Mouse (Mus musculus) megakaryocyte progenitor cell, adult 5-6 weeks (primary cell): Measurements from ENCODE around the gene Fam89b. TPM values are rescaled to one million over a fixed set of nuclear protein-coding genes. Genes with fewer than 3 reads are reported as not detected.
A peak's percentile ranks its signal among the peaks of the same experiment; 100 is the strongest.

Experiments used
- ATAC-seq: replicated peaks from 2 replicates; pipeline ENCODE4 v1.8.0; 2016; ENCODE audit warnings: mild to moderate bottlenecking, moderate TSS enrichment, inconsistent platforms; ENCODE audit not compliant: poor library complexity
- total RNA-seq, 2 experiments: library from RNA; stranded (forward) in 1 of 2; stranded (reverse) in 1 of 2; fragments of 157-497, 149-512 nt in 1 of 2; fragments of 200-1000 nt in 1 of 2; gene quantifications; 2 replicates each; pipeline versions ENCODE4 v1.2.3 to v1.2.4; 2015 to 2017

The Fam89b gene
- 40.5 and 42.3 TPM in 2 replicates for total RNA-seq (2015)
- total RNA-seq (2017) = 20.3 and 22.9 TPM in 2 replicates

DNA sequence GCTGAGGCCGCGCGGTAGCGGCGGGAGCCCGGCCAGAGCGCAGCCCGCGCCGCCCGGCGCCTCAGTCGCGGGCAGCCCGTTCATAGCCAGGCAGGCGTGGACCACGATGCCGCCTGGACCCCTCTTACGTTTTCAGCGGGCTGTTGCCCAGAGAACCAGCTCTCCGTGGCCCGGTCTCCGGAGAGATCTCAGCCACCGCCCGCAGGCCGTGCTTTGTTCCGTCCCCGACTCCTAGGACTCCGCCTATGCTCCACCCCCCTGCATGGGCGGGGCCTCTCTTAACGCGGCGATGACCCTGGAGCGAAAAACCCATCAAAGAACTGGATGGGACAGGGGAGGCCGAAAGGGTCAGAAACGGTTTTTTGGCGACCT, at the start of gene Fam89b:
TSS of gene Fam89b (minus strand) at position 210 of the 372 bp plus-strand sequence.
- peak; percentile 32 for ATAC-seq

DNA sequence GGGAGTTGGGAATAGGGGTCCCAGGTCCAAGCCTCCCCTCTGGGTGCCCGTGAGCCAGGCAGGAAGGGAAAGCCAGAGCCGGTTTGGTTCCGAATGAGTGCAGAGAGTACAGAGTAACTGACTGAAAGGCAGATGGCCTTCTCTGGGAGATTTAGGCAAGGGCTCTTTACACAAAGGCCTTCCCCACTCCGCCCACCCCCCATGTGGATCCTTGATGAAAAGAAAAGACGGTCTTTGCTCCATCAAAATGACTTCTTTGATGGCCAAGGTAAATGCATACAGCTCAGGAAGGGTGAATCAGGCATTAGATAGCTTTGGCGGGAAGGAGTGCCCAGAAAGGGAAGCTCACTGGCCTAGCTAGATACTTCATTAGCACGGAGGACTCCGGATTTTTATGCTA, 48.9 kb upstream of the Fam89b start:
- no peak for ATAC-seq

DNA sequence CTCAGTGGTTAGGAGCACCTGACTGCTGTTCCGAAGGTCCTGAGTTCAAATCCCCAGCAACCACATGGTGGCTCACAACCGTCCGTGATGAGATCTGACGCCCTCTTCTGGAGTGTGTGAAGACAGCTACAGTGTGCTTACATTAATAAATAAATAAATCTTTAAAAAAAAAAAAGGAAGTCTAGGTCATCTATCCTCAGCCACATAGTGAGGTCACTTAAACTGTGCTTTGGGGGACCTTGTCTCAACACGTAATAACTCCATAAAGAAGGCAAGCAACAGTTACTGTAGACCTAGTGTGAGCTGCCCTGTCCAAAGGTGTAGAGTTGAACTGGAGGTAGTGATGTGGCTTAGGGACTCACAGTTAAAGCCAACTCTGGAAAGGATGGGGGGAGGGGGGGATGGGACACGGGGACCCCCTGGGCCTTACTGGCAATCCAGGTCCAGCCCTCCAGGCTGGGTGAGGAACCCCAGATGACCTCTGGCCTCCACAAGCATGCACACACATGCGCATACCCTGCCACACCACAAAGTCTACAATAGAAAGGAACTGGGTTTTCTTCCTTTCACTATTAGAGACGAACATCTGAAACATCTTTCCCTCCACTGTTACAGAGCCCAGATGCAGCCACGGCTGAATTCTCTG, 48.1 kb upstream of the Fam89b start:
- ATAC-seq = no peak

DNA sequence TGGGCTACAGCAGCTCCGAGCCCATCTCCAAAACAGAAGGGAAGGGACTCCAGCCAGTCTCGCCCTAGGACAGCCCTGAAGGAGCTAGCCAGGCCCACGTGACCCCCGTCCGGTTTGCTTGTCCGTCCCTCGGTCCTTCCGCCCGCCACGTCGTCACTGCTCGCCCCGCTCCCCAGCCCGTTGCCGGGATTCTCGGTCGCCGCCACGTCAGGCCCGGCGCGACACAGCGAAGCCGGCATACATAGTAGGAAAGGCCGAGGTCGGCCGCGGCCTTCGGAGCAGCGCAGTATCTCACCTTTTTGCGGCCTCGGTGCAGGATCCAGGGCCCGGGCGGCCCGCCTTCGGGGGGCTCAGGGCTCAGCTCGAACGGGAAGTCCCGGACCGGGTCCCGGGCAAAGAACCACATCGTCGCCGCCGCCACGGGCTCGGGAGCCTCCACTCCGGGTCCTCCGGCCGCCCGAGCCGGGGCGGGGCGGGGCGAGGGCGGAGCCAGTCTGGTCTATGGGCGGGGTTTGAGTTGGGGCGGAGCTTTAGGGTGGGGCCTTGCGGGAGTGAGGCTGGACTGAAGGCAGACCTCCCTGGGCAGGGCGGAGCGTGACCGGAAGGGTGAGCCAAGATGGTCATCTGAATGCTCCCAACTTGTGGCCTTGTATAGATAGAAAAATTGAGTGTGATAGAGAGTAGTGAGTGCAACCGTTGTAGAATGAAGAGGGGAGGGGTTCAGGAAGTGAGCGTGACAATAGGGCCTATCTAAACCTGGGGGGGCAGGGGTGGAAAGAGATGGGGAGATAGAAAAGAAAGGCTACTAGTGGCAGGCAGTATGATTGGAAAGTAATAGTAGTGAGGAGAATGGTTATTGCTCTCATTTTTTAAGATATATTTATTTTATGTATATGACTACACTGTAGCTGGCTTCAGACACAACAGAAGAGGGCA, 41.7 kb upstream of the Fam89b start, which contains the start of gene Scyl1:
TSS of gene Scyl1 (minus strand) at position 495 of the 936 bp plus-strand sequence.
- peak; percentile 99 for ATAC-seq

DNA sequence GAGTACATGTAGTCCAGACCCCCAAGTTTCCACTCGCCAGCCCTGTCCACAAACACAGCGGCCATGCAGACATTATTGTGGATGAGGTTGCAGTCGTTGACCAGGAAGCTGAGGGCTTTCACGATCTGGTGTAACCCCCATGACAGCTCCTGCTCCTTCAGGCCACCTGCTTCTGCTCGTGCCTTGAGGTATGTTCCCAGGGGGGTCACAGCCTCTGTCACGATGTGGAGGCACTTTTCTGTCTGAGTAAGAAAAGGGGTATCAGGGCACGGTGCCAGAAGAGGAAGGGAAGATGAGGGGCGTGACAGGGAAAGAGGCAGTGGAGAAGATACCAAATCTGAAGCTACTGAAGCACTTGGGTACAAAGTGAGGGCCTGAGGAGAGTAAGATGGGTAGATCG, 40.9 kb upstream of the Fam89b start:
- ATAC-seq = no peak

DNA sequence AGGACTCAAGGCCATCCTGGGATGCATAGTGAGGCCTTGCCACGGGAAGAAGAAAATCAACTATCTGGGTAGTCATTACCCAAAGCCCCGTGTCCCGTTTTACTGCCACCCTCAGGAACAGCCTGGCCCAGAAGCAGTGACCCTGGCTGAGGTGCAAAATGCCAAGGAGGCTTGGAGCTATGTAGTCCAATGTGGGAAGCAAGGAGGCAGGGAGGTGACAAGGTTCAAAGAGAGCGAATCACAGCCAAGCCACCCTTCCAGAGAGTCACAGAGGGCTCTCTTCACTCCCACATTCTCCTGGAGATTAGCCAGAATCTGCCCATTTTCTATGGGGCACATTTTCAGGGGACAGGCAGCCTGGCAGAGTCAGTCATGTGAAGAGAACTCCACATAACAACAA, 37.8 kb upstream of the Fam89b start:
- ATAC-seq = no peak

DNA sequence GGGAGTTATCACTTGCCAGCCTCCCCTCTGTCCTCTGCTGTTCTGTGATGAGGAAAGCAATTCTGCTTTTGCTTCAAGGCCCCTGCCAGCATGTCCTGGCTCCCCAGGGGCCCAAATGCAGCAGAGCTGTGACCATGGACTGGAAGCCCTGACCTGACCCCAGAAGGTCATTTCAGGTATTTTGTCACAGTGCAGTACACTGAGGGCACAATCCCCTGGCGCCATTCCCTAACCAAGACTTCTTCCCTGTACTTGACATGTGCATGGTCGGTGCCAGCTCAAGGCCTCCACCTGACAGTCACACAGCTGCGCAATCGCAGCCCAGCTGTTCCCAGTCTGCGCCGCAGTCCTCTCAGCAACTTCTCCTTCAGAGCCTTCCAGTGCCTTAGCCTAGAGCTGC, 33.7 kb upstream of the Fam89b start:
- ATAC-seq = no peak

DNA sequence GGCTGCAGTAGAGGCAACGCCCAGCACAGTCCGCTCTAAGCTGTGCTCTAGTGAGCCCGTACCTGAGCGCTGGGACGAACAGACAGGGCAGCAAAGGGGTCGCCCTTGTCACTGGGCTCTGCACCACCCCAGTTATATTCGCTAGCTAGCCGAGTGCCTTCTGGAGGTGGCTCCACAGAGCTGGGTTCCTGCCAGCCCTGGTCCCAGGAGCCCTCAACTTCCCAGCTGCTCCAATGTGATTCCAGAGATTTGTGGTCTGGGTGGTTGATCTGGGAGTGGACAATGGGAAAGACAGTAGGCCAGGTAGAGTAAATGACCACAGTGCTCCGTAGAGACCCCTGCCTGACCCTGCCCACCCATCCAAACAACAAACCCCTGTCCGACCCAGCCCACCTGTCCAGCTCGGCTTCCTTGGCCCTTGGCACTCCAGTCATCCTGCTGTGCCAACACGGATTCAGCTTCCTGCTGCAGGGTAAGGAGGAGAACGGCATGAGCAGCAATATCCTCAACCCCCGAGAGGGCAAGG, 29.5 kb upstream of the Fam89b start:
- ATAC-seq = no peak

DNA sequence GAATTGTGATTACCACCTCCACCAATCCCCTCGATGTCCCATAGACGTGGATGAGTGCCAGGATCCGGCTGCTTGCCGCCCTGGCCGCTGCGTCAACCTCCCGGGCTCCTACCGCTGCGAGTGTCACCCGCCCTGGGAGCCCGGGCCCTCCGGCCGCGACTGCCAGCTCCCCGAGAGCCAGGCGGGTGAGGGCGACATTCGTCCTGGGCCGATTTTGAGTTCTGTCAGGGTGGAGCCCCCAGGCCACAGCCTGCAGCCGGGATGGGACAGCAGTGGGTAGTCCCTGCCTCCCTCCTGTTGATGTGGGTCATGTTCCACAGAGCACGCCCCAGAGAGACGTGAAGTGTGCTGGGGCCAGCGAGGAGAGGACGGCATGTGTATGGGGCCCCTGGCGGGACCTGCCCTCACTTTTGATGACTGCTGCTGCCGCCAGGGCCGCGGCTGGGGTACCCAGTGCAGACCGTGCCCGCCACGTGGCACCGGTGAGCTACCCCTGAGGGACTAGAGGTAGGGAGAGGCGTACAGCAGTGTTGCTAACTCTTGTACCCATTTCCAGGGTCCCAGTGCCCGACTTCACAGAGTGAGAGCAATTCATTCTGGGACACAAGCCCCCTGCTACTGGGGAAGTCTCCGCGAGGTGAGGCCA, 27.7 kb upstream of the Fam89b start:
- no peak for ATAC-seq

DNA sequence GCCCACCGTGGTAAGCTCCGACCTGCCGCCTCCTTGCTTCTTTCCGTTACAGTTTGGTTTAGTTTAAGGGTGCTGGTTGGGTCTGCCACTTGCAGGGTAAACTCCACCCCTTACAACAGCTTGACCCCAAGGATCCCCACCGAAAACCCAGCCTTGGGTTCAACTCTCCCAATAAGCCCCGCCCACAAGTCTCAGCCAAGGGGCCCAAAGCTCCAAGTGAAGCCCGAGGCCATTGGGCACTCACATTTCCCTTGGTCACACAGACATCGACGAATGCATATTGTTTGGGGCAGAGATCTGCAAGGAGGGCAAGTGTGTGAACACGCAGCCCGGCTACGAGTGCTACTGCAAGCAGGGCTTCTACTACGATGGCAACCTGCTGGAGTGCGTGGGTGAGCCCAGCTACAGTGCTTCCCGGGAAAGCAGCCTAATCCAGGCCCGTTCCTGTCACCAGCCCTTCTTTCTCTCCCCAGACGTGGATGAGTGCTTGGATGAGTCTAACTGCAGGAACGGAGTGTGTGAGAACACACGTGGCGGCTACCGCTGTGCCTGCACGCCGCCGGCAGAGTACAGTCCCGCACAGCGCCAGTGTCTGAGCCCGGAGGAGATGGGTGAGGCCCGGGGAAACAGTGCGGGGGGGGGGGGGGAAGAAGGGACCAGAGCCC, 27.0 kb upstream of the Fam89b start:
- ATAC-seq = peak; percentile 46

DNA sequence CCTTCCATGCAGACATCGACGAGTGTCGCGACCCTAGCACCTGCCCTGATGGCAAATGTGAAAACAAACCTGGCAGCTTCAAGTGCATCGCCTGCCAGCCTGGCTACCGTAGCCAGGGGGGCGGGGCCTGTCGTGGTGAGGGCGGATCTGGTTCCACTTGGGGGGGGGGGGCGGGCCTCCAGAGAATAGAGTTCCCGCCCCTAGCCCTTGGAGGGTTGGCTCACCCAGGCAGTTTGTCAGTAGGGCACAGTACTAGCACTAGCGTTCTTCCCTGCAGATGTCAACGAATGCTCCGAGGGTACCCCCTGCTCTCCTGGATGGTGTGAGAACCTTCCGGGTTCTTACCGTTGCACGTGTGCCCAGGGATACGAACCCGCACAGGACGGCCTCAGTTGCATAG, 22.3 kb upstream of the Fam89b start:
- peak; percentile 29; the same call in 1 of the 2 replicates for ATAC-seq

DNA sequence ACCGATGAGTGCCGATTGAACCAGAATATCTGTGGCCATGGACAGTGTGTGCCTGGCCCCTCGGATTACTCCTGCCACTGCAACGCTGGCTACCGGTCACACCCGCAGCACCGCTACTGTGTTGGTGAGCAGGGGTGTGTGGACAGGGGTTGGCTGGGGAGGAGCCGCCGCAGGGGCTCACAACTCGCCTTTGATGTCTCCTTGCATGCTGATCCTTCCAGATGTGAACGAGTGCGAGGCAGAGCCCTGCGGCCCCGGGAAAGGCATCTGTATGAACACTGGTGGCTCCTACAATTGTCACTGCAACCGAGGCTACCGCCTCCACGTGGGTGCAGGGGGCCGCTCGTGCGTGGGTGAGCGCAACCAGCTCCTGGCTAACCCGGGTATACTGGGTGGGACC, 21.5 kb upstream of the Fam89b start:
- no peak for ATAC-seq

DNA sequence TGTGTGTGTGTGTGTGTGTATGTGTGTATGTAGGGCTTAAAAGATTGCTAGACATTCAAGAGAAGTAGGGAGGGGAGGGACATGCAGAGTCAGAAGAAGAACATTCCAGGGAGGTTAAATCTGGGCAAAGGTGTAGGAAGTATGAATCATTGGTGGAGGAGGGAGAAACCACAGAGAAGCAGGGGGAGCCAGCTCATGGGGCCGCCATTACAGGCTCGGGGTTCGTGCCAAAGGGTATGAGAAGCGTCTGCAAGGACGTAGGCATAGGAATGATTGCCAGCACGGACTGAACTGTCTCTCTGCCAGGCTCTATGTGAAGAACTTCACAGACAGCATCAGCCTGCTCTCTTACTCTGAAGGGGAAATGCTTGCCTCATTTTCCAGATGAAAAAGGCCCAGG, 20.0 kb upstream of the Fam89b start:
- no peak for ATAC-seq

DNA sequence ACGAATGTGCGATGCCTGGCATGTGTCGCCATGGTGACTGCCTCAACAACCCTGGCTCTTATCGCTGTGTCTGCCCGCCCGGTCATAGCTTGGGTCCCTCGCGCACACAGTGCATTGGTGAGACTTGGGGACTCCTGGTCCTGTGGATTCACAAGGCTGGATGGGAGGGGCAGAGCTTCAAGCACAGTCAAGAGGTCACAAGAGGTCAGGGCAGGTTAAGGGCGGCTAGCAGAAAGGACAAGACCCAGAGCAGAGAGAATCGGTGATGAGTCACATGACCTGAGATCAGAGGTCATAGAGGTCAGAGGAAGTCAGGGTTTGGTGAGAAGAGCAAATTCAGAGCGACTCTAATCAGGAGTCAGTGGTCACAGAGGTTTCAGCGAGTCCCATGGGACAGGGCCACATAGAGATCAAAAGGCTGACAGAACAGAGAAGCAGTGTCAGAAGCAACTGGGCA, 17.5 kb upstream of the Fam89b start:
- peak; percentile 38; the same call in 1 of the 2 replicates for ATAC-seq

DNA sequence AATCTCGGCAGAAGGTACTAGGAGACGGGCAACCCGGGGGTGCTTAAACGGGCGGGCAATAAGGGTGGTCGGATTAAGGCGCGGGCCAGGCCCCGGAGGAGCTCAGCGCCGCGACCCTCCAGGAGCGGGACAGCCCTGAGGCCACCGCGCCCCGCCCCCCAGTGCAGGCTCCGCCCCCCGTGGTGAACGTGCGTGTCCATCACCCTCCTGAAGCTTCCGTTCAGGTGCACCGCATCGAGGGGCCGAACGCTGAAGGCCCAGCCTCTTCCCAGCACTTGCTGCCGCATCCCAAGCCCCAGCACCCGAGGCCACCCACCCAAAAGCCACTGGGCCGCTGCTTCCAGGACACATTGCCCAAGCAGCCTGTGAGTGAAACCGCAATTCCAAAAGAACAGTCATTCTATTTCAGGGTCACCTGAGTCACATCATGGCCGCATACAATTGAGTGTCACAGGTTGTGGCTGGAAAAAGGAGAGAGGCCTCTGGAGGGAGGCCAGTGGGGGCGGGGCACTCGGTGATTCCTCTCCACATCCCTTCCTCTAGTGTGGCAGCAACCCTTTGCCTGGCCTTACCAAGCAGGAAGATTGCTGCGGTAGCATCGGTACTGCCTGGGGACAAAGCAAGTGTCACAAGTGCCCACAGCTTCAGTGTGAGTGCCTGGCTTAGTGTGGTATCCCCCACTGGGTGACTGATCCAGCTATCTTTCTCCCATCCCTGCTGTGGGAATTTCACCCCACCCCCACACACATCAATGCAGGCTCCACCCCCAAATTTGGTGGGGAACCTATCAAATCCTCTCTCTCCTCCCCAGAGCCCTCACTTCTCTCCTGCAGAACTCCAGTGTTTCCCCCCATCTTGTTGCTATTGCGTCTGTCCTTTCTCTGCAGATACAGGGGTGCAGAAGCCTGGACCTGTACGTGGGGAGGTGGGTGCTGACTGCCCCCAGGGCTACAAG, 16.6 kb upstream of the Fam89b start:
- ATAC-seq = no peak

DNA sequence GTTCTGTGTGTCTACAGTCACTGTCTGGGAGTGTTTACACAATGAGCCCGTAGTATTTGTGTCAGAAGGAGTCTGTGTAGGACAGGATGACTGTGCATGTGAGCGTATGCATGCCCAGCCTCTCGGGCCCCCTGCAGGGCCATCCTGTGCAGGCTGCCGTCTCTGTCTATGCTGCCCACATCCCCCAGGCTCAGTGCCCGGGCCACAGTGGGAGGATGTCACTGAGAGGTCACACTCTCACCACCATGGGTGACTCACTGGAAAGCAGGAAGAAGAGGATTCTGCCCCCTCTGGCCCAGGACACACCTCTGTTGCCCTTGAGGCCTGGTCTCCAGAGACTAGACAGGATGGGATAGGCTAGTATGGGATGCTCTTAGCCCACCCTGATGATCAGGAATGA, 14.1 kb upstream of the Fam89b start:
- peak; percentile 73 for ATAC-seq

DNA sequence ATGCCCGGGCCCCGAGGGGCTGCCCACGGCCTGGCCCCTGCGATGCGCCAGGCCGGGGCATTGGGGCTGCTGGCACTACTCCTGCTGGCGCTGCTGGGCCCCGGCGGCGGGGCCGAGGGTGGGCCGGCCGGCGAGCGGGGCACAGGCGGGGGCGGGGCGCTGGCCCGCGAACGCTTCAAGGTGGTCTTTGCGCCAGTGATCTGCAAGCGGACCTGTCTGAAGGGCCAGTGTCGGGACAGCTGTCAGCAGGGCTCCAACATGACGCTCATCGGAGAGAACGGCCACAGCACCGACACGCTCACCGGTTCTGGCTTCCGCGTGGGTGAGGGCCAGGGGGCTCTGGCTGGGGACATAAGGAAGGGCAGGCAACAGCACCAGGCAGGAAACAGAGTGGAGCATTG, 12.8 kb upstream of the Fam89b start:
- ATAC-seq = no peak

DNA sequence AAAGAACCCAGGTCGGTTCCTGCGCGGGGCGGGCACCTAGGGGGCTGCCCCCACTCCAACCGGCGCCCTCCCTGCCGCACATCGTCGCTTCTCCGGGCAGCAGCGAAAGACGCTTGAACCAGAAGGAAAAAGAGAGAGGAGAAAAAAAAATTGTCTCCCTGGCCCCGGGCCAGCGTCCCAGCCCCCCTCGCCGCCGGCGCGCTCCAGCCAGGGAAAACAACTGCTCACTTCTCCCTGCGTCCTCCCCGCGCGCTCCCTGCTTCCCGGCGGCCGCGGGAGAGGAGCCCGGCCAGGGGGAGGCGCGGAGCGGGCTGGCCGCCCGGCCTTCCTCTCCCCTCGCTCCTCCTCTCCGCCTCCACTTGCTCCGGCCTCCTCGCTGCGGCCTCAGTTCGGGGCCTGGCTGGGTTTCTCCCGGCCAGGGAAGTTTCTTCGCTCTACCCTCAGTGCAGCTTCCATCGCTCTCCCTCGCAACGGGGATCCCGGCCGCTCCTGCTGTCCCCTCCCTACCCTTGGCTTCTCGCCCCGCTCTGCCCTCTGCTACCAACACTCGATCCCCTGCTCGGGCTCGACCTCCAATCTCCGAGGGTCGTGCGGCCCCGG, 12.3 kb upstream of the Fam89b start:
- peak; percentile 27 for ATAC-seq
